Mouse (Mus musculus) G1E (cell line): ENCODE measurements at regions not wholly inside any gene's neighbourhood (a gene's known extent, or its start where the extent isn't known, plus 50 kb on each side); places are given as distances from the start of the nearest gene placed in this dataset.
A peak's percentile ranks its signal among the peaks of the same experiment; 100 is the strongest.
"Not testable (repeated sequence)": the region's sequence is repeated elsewhere in the genome, so short reads cannot be mapped to it uniquely, and the experiment has no call there.

Experiments
- ATAC-seq: 2 replicates; pipeline ENCODE4 v1.8.0; 2016; ENCODE audit warnings: mild to moderate bottlenecking; ENCODE audit not compliant: insufficient number of reproducible peaks, poor library complexity, low FRiP score, severe bottlenecking; ENCODE audit errors: extremely low read depth
- DNase-seq: peaks from one replicate; pipeline ENCODE4 v3.0.0; 2012; ENCODE audit warnings: low spot score
- H3K27me3 ChIP-seq: 2 replicates; pipeline ENCODE4 v1.6.1; 2012; ENCODE audit warnings: mild to moderate bottlenecking, low read length, inconsistent platforms; ENCODE audit not compliant: insufficient read depth
- H3K36me3 ChIP-seq: replicated peaks from 2 replicates; pipeline ENCODE3; 2012; ENCODE audit warnings: mild to moderate bottlenecking, inconsistent platforms
- H3K4me1 ChIP-seq: 2 replicates; pipeline ENCODE4 v1.6.1; 2012; ENCODE audit warnings: low read depth, low read length, inconsistent platforms, mixed read lengths; ENCODE audit not compliant: insufficient read depth
- H3K4me3 ChIP-seq: 2 replicates; pipeline ENCODE4 v1.5.1; 2012; ENCODE audit warnings: low read depth, mild to moderate bottlenecking, inconsistent platforms, low read length, moderate library complexity, mixed read lengths
- H3K9me3 ChIP-seq: replicated peaks from 2 replicates; pipeline ENCODE4 v1.6.1; 2012; ENCODE audit warnings: inconsistent platforms

DNA sequence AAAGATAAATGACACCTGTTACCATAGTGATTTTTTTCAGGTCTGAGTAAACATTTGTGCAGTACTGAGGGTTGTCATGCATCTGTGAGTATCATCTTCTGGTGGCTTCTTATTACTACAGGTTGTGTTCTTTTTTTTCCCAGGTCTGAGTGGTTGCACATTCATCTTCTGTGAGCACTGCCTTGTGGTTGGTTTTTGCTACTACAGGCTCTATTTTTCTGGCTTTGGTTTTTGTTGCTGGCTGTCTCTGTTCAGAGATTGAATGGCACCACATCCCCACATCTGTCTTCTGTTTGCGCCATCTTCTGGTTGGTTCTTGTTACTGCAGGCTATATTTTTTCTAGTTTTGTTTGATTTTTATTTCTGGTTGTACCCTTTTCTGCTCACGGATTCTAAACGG lies 101.3 kb upstream of the Gm4070 start:
- H3K36me3 ChIP-seq, DNase-seq, H3K4me3 ChIP-seq, ATAC-seq, H3K9me3 ChIP-seq, H3K4me1 ChIP-seq, H3K27me3 ChIP-seq: not testable (repeated sequence)

DNA sequence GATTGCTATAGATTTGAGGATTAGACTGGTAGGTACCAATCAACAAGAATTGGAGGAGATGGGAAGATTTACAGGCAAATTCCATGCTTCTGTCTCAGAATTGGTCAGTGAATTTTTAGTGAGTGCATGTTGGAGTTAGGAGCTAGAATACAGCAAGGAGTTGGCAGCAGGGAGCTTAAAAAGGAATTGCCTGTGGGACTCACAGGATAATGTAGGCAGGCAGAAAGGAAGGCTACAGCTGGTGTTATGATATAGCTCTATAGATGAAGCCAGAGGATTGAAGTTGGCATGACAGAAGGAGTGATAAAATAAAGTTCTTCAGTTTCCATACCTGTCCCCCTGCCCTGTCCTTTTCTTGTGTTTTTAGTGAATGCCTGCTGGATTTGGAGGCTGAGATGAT lies 82.8 kb upstream of the Gm4070 start:
- H3K4me3 ChIP-seq, ATAC-seq, H3K4me1 ChIP-seq, H3K9me3 ChIP-seq, H3K27me3 ChIP-seq, DNase-seq, H3K36me3 ChIP-seq: not testable (repeated sequence)

DNA sequence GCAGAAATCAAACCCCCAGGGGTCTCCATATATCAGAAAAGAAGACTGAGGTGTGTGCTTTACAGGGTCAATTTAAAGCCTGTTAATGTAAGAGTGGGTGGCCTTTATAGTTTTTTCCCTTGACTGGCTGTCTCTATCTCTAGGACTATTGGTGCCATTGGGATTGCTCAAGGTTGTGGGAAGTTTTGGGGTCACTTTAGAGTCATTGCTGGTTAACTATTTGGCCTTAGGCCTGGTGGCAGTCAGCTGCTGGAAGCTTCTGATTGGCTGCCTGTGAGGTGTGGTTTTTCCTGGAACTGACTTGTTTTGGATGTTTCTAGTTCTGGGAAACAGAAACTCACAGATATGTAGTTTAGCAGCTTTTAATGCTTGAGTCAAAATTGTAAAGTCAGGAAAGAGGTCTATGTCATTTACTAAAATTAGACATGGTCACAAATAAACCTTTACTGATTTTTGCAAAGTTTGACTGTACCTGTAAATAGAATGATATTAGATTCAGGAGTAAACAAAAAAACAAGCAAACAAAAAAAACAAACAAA lies 77.9 kb upstream of the Gm4070 start:
- H3K36me3 ChIP-seq, H3K4me3 ChIP-seq, DNase-seq, H3K4me1 ChIP-seq, H3K9me3 ChIP-seq, H3K27me3 ChIP-seq: not testable (repeated sequence)
- peak; percentile 34; the same call in 1 of the 2 replicates for ATAC-seq
